Mouse (Mus musculus): Measurements from ENCODE around the gene Iqsec1. TPM values are rescaled to one million over a fixed set of nuclear protein-coding genes. Genes with fewer than 3 reads are reported as not detected.

Iqsec1 gene
- polyA plus RNA-seq, 1 experiment, result 41.7 TPM

- no peaks in the 10 kb centered on the region for H3K4me1 ChIP-seq (ENCODE audit: control insufficient read depth, insufficient read depth, low read length)
- no peak overlapping the region for H3K9ac ChIP-seq (ENCODE audit: low read depth, poor library complexity, severe bottlenecking)
- no peaks in the 10 kb centered on the region for H3K9me3 ChIP-seq (replicated peaks; ENCODE audit: control insufficient read depth, insufficient read depth, low read length, poor library complexity, severe bottlenecking)
- no peak overlapping the region for H3K4me3 ChIP-seq (ENCODE audit: low read depth, low read length)
- no peak for TF ChIP-seq EP300 (IDR thresholded peaks at IDR 0.05; ENCODE audit: insufficient read depth, low read depth, low read length)
- no peak for TF ChIP-seq CTCF (IDR thresholded peaks at IDR 0.05; ENCODE audit: low read depth, low read length)
- no peak for TF ChIP-seq POLR2A (IDR thresholded peaks at IDR 0.05; ENCODE audit: insufficient read depth, low read length)
- no peaks in the 10 kb centered on the region for H3K36me3 ChIP-seq (ENCODE audit: control insufficient read depth, insufficient read depth, low read length, poor library complexity, severe bottlenecking)
- no peaks in the 10 kb centered on the region for H3K27me3 ChIP-seq (ENCODE audit: control insufficient read depth, insufficient read depth, low read length, poor library complexity, severe bottlenecking)
- no peak overlapping the region for H3K27ac ChIP-seq (ENCODE audit: insufficient read depth, low read length)
Observed at GRCm38 (mm10) chr6:90700068-90700467, 288.4 kb downstream of the Iqsec1 start.

- H3K4me1 ChIP-seq (ENCODE audit: control insufficient read depth, insufficient read depth, low read length), result no peaks in the 10 kb centered on the region
Observed at GRCm38 (mm10) chr6:90698843-90699242, 289.6 kb downstream of the Iqsec1 start.

GRCm38 (mm10) chr6:90695754-90696153 lies 292.7 kb downstream of the Iqsec1 start:
- TF ChIP-seq POLR2A (IDR thresholded peaks at IDR 0.05; ENCODE audit: insufficient read depth, low read length) (no peak), EP300 (IDR thresholded peaks at IDR 0.05; ENCODE audit: insufficient read depth, low read depth, low read length) (no peak), CTCF (IDR thresholded peaks at IDR 0.05; ENCODE audit: low read depth, low read length) (no peak)
- Histone ChIP-seq H3K27ac (ENCODE audit: insufficient read depth, low read length) (no peak overlapping the region), H3K4me1 (ENCODE audit: control insufficient read depth, insufficient read depth, low read length) (no peaks in the 10 kb centered on the region), H3K27me3 (ENCODE audit: control insufficient read depth, insufficient read depth, low read length, poor library complexity, severe bottlenecking) (no peaks in the 10 kb centered on the region), H3K4me3 (ENCODE audit: low read depth, low read length) (no peak overlapping the region), H3K9ac (ENCODE audit: low read depth, poor library complexity, severe bottlenecking) (no peak overlapping the region), H3K9me3 (replicated peaks; ENCODE audit: control insufficient read depth, insufficient read depth, low read length, poor library complexity, severe bottlenecking) (no peaks in the 10 kb centered on the region), H3K36me3 (ENCODE audit: control insufficient read depth, insufficient read depth, low read length, poor library complexity, severe bottlenecking) (no peaks in the 10 kb centered on the region)

More at GRCm38 (mm10) chr6:90698843-90699242, 289.6 kb downstream of the Iqsec1 start:
- H3K27ac ChIP-seq (ENCODE audit: insufficient read depth, low read length), result no peak overlapping the region
- TF ChIP-seq CTCF (IDR thresholded peaks at IDR 0.05; ENCODE audit: low read depth, low read length), result no peak
- no peak for TF ChIP-seq POLR2A (IDR thresholded peaks at IDR 0.05; ENCODE audit: insufficient read depth, low read length)
- TF ChIP-seq EP300 (IDR thresholded peaks at IDR 0.05; ENCODE audit: insufficient read depth, low read depth, low read length), result no peak
- no peaks in the 10 kb centered on the region for H3K27me3 ChIP-seq (ENCODE audit: control insufficient read depth, insufficient read depth, low read length, poor library complexity, severe bottlenecking)
- no peak overlapping the region for H3K4me3 ChIP-seq (ENCODE audit: low read depth, low read length)
- no peaks in the 10 kb centered on the region for H3K9me3 ChIP-seq (replicated peaks; ENCODE audit: control insufficient read depth, insufficient read depth, low read length, poor library complexity, severe bottlenecking)
- H3K36me3 ChIP-seq (ENCODE audit: control insufficient read depth, insufficient read depth, low read length, poor library complexity, severe bottlenecking), result no peaks in the 10 kb centered on the region
- no peak overlapping the region for H3K9ac ChIP-seq (ENCODE audit: low read depth, poor library complexity, severe bottlenecking)

- Histone ChIP-seq H3K36me3 (ENCODE audit: control insufficient read depth, insufficient read depth, low read length, poor library complexity, severe bottlenecking) (peaks cover 9% of the 10 kb centered on the region), H3K27ac (ENCODE audit: insufficient read depth, low read length) (no peak overlapping the region), H3K4me1 (ENCODE audit: control insufficient read depth, insufficient read depth, low read length) (no peaks in the 10 kb centered on the region), H3K9ac (ENCODE audit: low read depth, poor library complexity, severe bottlenecking) (no peak overlapping the region), H3K27me3 (ENCODE audit: control insufficient read depth, insufficient read depth, low read length, poor library complexity, severe bottlenecking) (no peaks in the 10 kb centered on the region), H3K4me3 (ENCODE audit: low read depth, low read length) (no peak overlapping the region), H3K9me3 (replicated peaks; ENCODE audit: control insufficient read depth, insufficient read depth, low read length, poor library complexity, severe bottlenecking) (no peaks in the 10 kb centered on the region)
- no peak for TF ChIP-seq CTCF (IDR thresholded peaks at IDR 0.05; ENCODE audit: low read depth, low read length)
- TF ChIP-seq POLR2A (IDR thresholded peaks at IDR 0.05; ENCODE audit: insufficient read depth, low read length), result no peak
- no peak for TF ChIP-seq EP300 (IDR thresholded peaks at IDR 0.05; ENCODE audit: insufficient read depth, low read depth, low read length)
Observed at GRCm38 (mm10) chr6:90692404-90692803, 296.1 kb downstream of the Iqsec1 start.

- Histone ChIP-seq H3K9ac (ENCODE audit: low read depth, poor library complexity, severe bottlenecking) (no peak overlapping the region), H3K27ac (ENCODE audit: insufficient read depth, low read length) (no peak overlapping the region), H3K27me3 (ENCODE audit: control insufficient read depth, insufficient read depth, low read length, poor library complexity, severe bottlenecking) (no peaks in the 10 kb centered on the region), H3K9me3 (replicated peaks; ENCODE audit: control insufficient read depth, insufficient read depth, low read length, poor library complexity, severe bottlenecking) (no peaks in the 10 kb centered on the region), H3K4me3 (ENCODE audit: low read depth, low read length) (no peak overlapping the region), H3K4me1 (ENCODE audit: control insufficient read depth, insufficient read depth, low read length) (no peaks in the 10 kb centered on the region), H3K36me3 (ENCODE audit: control insufficient read depth, insufficient read depth, low read length, poor library complexity, severe bottlenecking) (peaks cover 9% of the 10 kb centered on the region)
- no peak for TF ChIP-seq EP300 (IDR thresholded peaks at IDR 0.05; ENCODE audit: insufficient read depth, low read depth, low read length)
- TF ChIP-seq POLR2A (IDR thresholded peaks at IDR 0.05; ENCODE audit: insufficient read depth, low read length), result no peak
- TF ChIP-seq CTCF (IDR thresholded peaks at IDR 0.05; ENCODE audit: low read depth, low read length), result no peak
Observed at GRCm38 (mm10) chr6:90691935-90692334, 296.6 kb downstream of the Iqsec1 start.

GRCm38 (mm10) chr6:90689500-90689899 lies 299.0 kb downstream of the Iqsec1 start:
- H3K9ac ChIP-seq (ENCODE audit: low read depth, poor library complexity, severe bottlenecking), result no peak overlapping the region
- peaks cover 9% of the 10 kb centered on the region for H3K36me3 ChIP-seq (ENCODE audit: control insufficient read depth, insufficient read depth, low read length, poor library complexity, severe bottlenecking)
- H3K27me3 ChIP-seq (ENCODE audit: control insufficient read depth, insufficient read depth, low read length, poor library complexity, severe bottlenecking), result no peaks in the 10 kb centered on the region
- H3K27ac ChIP-seq (ENCODE audit: insufficient read depth, low read length), result no peak overlapping the region
- H3K4me3 ChIP-seq (ENCODE audit: low read depth, low read length), result no peak overlapping the region
- no peaks in the 10 kb centered on the region for H3K4me1 ChIP-seq (ENCODE audit: control insufficient read depth, insufficient read depth, low read length)
- H3K9me3 ChIP-seq (replicated peaks; ENCODE audit: control insufficient read depth, insufficient read depth, low read length, poor library complexity, severe bottlenecking), result no peaks in the 10 kb centered on the region
- no peak for TF ChIP-seq CTCF (IDR thresholded peaks at IDR 0.05; ENCODE audit: low read depth, low read length)
- TF ChIP-seq EP300 (IDR thresholded peaks at IDR 0.05; ENCODE audit: insufficient read depth, low read depth, low read length), result no peak
- no peak for TF ChIP-seq POLR2A (IDR thresholded peaks at IDR 0.05; ENCODE audit: insufficient read depth, low read length)
